Mouse (Mus musculus) kidney, adult 2 months (tissue): Measurements from ENCODE around the gene Ficd.

ENCODE experiments used
- CTCF ChIP-seq: fragments of 200-500 bp; conservative IDR thresholded peaks from 2 replicates; pipeline ENCODE4 v1.5.1; 2011; ENCODE audit warnings: low read depth, mild to moderate bottlenecking, control low read depth, low read length, moderate library complexity, mixed read lengths; ENCODE audit not compliant: insufficient read depth, insufficient read length
- POLR2A ChIP-seq: fragments of 200-500 bp; IDR thresholded peaks from one replicate; pipeline ENCODE4 v1.6.1; 2011; ENCODE audit warnings: low read depth, low read length, control low read depth

DNA sequence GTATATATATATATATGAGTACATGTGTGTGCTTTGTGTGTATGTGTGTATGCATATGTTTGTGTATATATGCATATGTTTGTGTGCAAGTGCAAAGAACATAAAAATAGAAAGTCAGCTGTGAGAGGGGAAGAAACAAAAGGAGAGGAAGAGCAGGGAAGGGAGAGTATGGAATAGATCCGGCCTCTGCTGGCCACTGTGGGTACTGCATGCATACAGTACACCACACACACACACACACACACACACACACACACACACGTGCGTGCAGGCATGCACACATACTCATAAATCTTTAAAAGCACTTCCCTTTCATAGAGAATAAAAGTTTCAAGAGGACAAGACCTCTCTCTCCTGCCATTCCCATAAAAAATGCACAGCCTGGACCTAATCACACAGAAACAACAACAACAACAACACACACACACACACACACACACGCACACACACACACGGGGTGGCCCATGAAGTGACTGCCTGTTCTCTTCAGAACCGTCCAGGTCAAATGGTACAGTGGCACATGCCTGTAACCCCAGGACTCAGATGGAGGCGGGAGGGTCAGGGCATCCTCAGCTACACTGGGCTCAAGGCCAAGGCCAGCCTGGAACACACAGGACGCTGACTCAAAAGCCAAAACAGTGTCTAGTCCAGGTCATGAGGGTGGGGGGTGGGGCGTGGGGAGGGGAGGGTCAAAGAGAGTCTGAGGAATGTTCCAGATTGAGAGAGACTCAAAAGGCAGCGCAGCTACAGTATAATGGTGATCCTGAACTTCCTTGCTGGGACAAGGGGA, 13.2 kb upstream of the Ficd start:
- TF ChIP-seq CTCF (no peak), POLR2A (no peak)
